Mouse (Mus musculus) gastrocnemius, postnatal 4 days (tissue): ENCODE data around the gene Styx. TPM values are rescaled to one million over a fixed set of nuclear protein-coding genes. Genes with fewer than 3 reads are reported as not detected.

ENCODE experiments used
- DNase-seq, 2 experiments: peaks; one replicate each; pipeline ENCODE4 v3.0.0; 2021 to 2022; ENCODE audit warnings: low spot score in 2 of 2, mixed read lengths in 2 of 2
- total RNA-seq, 2 experiments: library from RNA; stranded (reverse); gene quantifications; 2 replicates each; pipeline ENCODE4 v1.2.3; 2021

Styx gene
- total RNA-seq, 2 experiments from 2014 or later: 62.3 to 69.6 TPM

DNA sequence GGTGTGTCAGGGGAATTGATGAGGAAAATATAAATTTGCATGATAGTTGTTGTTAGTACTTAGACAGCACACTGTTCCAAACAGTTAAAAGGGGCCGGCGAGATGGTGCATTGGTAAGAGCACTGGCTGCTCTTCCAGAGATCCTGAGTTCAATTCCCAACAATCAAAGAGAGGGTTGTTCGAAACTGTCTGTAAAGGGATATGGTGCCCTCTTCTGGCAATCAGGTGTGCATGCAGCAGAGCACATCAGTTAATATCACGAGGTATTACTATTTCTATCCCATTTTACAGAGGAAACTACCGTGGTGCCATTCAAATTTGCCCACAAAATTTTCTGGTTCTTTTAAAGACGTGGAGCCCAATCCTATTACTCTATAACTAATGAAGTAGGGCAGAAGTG lies 83.3 kb downstream of the Styx start:
- DNase-seq: no peak

DNA sequence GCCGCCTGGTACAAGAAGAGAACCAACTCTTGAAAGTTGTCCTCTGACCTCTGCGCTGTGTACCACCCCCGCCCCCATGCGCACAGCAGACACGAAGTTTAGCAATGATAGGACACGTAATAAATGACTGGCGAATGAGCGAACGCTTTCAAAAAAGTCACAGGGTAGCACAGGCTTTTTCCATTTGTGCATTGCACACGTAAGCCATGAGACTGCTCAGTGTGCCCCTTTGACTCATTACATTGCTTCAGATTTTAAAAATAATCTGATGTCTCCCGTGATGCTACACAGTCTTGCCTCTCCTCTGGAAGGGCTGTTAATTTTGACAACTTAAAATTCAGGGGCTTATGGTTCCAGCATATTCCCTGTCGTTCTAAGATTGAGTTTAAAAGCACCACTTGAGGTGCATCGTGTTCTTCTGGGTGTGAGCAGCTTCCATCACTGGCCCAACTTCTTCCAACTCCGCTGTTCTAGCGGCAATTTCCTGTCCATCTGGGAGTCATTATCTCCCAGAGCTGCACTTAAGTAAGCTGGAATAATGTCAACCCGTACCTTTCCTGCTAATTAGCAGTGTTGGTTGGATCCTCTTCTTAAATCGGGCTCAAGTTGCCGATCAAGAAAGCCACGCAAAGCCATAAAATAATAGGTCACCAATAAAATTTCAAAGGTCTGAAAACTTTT lies 87.5 kb downstream of the Styx start:
- DNase-seq: no peak

DNA sequence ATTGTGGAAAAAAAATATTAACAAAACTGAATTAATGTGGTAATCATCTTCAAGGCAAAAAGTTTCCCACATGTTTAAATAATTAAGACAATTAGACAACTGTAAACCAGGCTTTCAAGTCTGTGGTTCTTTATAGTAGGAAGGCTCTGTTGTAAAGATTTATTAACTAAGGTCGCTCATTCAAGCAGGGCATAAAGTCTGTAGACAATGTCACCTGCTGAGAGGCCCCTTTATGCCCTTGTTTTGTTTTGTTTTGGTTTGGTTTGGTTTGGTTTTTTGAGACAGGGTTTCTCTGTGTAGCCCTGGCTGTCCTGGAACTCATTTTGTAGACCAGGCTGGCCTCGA lies 88.0 kb downstream of the Styx start:
- DNase-seq: no peak

DNA sequence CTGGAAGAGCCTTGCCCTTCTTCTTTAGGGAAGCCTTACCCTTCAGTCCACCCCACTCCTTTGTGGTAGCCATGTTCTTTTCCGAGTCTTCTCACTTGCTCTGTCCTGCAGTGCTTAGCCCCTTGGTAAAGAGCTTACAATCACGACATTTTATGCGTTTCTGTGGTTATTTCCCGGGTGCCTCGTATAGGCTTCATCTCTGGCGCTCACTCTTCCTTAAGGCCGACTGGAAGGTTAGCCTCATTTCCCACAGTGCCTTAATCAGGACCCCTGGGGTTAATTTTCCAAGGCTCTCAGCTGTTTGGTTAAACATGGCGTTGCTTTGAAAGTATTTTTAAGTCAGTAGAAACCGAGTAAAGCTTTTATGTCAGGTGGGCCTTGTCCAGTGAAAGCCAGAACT lies 88.5 kb downstream of the Styx start:
- DNase-seq: no peak

DNA sequence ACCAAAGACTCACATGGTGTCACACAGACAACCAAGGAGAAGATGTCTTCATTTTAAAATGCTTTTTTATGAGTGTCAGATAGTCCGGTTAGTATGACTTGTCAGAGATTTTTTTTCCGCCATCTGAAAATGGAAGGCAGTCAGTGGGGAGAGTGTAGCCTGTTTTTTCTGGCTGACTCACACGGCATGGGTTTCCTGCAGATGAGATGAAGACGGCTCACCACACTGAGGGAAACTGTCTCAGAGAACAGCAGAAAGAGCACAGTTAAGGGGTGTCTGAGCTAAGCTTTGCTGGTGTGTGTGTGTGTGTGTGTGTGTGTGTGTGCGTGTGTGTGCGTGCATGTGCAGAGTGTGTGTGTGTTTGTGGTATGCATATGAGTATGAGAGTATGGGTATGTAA lies 90.4 kb downstream of the Styx start:
- no peak for DNase-seq

DNA sequence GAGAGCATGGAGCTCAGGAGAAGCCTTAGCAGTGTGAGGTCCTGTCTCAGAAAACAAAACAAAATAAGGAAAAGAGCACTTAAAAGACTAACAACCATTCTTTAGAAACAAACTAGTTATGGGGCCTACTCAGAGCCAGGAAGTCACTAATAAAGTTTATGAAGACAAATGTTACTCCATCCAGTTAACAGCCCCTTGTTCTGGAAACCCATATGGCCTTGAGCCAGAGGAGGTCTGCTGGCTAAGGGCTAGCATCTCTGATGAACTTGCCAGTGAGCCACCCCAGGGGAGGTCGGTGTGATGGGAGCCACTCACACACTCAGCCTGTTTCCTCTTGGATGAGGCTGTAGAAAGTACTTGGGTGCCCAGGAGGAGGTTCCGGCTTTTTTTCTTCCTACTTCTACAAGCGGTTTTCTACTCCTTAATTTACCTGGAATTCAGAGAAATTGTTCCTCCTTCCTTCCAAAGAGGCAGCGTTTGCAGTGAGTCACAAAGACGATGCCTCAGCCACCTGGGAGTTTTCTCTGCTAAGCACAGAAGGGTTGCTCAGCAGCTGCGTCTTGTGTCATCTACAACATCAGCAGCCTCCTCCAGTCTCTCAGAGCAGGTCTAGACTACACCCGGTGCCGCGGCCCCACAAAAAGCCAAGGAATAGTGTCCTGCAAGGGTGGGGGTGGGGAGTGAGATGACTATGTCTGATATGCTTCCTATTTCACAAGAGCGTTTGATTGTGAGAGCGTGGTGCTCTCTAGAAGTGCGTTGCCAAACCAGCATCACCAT lies 92.1 kb downstream of the Styx start:
- no peak for DNase-seq

DNA sequence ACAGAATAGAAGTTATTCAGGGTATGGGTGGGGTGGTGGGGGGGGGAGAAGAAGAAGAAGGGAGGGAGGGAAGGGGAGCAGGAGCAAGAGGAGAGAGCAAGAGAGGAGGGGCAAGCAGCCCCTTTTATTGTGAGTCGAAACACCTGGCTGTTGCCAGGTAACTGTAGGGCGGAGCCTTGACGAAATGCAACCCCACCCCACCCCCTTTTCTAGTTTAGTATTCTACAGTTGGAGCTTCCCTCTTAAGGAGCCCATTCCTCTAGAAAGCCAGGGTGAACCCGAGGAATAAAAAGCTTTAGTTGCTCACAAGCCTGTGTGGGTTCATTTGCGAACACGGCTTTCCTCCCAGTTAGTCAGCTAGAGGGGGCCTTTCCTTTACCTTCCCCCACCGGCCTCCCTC lies 94.0 kb downstream of the Styx start:
- DNase-seq: no peak

DNA sequence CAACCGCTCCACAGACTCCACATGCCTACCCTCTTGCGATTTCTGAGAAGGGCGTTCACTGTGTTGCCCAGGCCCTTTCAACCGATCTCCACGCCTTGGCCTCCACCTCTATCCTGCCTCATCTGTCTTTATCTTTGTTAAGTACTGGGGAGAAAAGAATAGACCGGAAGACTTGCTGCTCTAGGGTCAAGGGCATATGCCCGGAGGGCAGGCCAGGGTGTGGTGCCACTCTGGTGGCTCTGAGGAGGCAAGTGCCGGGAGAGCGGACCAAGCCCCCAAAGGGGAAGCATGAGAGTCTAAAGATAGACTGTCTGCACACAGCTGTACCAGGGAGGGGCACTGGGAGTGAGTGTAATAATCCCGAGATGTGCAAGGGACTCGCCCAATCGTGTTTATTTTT lies 94.6 kb downstream of the Styx start:
- DNase-seq: no peak

DNA sequence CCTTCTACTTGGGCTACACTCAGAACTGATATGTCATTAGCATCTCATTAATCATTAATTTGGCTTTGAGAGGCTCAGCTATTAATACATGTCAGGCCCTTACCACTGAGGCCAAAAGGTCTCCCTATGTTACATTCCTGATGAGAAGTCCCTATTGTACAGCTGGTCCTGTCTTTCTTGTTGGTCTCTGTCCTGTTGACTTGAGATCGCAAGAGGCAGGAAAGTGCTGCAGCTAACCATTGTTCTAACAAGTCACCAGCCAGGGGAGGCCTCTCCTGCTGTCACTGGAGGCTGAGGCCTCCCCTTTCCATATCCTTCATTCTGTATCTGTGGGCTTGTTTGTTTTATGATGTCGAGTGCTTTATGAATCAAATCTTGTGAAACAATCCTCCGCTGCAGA lies 95.9 kb downstream of the Styx start:
- no peak for DNase-seq

DNA sequence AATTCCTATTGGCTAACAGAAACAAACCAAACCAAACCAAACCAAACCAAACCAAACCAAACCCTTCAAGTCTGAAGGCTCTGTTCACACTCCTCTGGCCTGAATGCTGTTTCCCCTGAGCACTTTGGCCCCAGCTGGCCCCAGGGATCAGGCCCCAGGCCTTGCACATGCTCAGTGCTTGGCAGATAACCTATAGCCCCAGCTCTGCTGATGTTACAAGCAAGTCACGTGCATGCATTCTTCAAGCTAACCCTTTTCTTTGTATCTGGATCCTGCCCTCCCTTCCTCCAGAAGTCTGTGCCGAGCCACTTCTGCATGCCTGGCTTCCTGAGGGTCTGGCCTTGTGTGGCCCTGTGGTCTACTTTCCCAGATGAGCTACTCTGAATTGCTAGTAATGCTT lies 100.2 kb downstream of the Styx start:
- no peak for DNase-seq

DNA sequence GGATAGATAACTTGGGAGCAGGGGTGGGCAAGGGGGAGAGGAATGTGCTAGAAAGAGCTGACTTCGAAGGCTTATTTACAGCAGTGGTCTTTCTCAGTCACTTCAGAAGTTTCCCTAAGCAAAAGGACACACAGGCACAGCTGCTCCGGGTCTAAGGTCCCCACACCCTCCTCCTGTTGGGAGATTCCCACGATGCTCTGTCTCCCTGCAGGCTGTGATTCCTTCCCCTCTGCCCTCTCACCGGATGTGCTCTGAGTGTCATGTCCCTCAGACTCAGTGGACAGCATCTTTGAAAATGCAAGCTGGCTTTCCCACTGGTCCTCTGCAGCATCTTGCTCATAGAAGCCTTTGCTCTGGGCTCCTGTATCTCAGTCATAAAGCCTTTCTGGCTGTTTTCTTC lies 101.3 kb downstream of the Styx start:
- no peak for DNase-seq

DNA sequence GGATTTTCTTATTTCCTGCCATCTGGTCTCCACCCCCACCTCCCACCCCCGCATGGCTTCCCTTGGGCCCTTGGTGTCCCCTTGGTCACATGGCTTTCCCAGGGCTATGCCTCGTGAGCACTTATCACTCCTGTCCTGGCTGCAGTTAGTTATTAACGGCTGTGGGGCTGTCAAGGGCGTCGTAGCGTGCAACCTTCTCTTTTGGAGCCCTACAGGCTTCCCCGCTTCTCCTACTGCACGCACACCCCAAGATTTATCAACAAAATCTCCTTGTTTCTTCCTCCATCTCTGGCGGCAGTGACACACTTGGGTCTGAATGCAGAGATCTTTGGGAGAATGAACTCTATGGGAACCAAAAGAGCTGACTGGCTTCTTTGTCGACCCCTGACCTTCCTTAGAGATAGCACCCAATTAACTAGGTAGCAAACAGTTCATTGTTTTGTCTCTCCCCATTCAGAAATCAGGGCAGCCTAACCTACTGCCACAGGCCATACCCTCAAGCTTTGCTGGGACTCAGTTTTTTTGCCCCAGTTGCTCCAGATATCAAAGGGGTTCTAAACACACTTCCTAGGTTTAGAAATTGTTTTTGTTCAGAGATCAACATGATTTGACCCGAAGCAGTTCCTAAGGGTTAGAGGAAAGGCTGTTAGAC lies 102.1 kb downstream of the Styx start:
- no peak for DNase-seq

DNA sequence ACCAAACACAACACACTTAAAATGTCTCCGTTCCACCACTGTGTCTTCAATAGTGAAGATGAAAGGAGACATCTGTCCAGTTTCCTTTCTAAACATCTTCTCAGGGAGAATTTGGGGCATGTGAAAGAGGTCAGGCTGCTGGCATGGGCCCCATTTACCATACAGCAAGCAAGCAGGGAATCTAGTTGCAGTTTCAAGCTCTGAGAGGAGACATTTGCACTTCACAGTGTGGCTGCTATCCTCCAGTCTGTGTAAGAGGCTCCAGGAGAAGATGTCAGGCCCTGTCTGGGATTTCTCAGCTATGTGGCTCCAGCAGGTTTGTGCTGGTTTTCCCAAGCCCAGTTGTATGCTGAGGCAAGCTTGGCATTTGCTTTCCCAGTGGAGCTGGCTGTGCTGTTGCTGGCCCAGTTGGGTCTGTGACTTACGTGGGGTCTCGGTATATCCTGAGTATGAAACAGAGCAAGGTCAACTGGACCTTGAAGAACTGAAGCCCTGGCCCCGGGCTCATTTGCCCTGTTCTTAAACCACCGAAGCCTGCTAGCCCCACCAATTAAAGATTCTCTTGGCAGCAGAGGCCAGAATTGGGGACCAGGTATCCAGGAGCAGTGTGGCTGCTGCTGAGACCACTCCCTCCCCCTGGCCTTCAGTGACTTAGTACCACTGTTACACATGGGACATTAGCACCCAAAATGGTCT lies 102.8 kb downstream of the Styx start:
- no peak for DNase-seq

DNA sequence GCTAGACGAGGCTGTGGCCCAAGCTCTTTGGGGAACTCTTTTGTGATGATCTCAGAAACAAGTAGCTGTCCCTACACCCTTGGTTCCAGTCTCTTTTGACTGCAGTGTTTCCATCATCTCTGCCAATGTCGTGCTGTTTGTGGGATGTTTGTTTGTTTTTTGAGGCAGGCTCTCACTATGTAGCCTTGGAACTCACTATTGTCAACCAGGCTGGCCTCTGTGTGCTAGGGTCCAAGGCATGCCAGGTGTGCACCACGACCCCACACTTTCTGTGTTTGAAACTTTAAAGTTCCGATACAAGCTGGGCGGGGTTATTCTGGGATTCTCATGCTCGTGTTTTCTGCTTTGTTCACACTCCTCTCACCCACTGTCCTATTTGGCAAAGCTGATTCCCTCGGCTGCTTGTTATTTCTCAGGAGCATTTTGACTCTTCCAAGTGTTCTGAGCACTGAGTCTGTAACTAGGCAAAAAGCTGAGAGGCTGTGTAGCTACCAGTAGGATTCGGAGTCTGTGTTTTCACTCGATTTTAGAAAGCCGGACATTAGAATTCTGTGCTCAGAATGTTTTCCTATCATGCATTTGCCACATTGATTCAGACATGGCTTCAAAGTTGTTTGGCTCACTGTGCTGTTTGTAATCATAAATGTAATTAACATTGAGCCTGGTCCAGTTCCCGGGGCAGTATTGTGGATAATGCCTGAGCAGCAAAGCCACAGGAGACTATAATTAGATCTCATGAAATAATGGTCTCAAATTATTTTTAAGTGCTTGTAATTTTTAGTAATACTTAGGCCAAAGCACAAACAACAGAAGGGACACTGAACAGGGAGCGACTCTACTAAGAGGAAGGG lies 105.0 kb downstream of the Styx start:
- DNase-seq: no peak

DNA sequence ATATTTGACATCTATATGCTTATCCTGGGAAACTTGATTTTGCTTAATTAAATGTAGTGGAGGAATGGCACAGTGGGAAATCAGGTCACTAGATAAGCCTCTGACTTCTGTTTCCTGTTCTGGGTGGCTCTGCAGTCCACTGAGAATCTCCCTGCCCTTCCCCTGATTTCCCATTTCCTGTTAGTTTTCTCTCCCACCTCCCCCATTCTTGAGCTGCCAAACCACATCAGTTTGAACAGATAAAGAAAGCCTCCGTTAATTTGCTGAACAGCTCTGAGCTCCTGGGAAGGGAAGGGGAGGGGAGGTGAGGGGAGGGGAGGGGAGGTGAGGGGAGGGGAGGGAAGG lies 105.6 kb downstream of the Styx start:
- DNase-seq: no peak

DNA sequence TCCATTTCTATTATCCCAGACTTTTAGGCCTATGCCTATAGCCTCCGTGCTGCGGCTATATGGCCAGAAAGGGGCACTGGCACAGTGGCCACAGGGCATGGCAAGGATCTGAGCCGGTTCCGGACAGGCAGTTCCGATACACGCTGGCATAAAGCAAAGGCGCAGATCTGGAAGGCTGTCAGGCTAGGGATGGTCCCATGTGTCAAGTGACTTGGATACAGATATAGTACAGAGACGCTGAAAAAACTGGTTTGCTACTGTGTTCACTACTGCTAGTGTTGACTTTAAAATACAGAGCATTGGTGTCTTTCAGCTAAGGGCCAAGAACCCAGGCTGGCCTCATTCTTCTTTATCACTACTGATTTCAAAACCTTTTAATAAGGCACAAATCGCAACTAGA lies 106.1 kb downstream of the Styx start:
- no peak for DNase-seq

DNA sequence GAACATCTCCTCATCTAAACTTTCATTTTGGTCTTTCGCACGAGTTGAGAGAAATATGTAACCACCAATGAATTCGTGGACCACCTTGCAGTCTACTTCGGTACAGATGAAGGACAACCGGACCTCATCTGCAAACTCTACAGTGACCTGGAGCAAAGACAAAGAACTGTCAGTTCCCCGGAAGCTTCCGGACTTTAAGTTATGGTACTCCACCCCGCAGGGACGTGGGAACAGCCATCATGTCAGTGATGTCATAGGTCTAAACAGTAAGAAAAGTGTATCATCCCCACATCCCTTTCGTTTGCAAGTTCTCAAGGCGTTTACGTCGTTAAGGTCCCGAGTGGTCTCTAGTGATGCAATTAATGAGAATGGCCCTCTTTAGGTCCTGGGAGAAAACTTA lies 109.0 kb downstream of the Styx start:
- DNase-seq: no peak

DNA sequence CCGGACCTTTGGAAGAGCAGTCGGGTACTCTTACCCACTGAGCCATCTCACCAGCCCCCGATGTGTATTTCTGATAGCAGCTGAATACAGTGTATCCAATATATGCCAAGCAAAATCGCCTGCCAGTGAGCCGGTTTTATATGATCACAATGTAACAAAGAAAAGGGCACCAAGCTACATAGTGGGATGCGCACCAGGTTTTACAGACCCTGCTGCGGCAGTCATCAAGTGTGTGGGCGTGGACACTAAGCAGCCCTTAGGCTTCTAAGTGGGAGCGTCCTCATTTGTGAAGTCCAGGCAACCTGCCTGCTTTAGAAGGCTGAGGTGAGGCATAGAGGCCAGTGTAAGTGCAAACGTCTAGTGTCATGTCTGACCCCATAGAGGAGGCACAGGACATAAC lies 109.6 kb downstream of the Styx start:
- DNase-seq: no peak

DNA sequence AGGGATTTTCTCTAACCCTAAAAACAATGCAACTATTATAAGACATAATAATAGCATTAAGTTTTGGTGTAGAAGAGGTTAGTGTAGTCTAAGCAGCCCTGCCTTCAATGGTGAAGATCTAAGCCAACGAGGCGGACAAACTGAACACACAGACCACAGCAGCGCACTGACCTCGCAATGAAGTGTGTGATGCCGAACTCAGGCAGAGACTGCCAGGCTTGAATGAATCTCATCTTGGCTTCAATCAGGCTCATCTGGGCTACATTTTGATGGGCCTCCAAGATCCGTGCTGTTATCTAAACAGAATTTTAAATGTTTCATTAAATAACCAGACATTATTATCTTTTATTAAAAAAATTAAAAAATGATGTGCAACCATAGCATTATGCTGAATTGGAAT lies 111.1 kb downstream of the Styx start:
- no peak for DNase-seq

DNA sequence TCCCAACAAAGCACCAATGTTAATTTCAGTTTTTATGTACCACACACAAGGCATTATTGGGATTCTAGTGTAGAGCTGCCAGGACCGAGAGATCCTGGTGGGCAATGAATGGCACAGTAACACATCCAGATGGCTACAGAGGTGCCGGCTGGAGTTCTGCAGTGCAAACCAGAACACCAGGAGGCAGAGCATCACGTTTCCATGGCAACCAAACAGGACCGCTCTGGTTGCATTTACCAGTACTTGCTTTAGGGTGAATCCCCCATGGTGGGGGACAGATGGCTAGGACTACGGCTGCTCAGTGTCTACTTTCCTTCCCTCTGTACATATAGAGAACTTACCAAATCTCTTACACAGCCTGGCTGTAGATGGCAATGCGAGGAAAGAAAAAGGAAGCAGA lies 111.5 kb downstream of the Styx start:
- no peak for DNase-seq

DNA sequence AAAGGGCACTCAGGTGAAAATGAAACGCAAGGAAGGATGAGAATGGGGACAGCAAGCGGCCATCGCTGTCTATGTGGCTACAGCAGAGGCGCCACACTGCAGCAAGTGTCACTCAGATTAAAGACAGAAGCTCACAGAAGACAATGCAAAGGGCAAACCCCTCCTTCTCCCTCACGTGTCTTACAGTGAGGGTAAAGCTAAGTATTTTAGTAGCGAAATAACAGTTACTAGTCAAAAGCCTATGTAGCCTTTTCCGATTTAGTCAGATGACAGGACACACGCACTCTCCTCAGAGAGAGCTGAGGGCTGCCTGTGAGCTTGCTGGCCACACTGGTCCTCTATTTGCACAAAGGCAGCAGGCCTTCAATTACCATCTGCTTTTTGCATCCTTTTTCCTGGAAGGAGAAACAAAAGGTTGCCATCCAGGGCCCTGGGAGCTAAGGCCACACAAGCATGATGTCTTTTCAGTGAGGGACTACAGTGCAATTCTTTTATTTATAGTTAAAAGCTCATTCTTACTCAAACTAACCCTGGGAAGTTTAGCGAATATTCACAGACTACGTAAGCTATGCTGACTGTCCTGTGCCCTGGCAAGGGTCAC lies 112.1 kb downstream of the Styx start:
- DNase-seq: no peak
